Mouse (Mus musculus) brown adipose tissue, adult 24 weeks (tissue): ENCODE measurements around the gene Gpr4. TPM values are rescaled to one million over a fixed set of nuclear protein-coding genes. Genes with fewer than 3 reads are reported as not detected.

Experiments
- H3K27ac ChIP-seq: fragments of 200-500 bp; replicated peaks from 2 replicates; pipeline ENCODE4 v1.5.1; 2012; ENCODE audit warnings: low read depth, mild to moderate bottlenecking, low read length
- H3K4me1 ChIP-seq: fragments of 200-500 bp; 2 replicates; pipeline ENCODE4 v1.6.1; 2012; ENCODE audit warnings: low read length, mixed read lengths; ENCODE audit not compliant: control insufficient read depth, insufficient read depth, insufficient read length
- H3K4me3 ChIP-seq: fragments of 200-500 bp; 2 replicates; pipeline ENCODE4 v1.5.1; 2012; ENCODE audit warnings: low read depth, mild to moderate bottlenecking, low read length, moderate library complexity; ENCODE audit not compliant: insufficient read depth
- polyA plus RNA-seq: library from polyadenylated mRNA; stranded (reverse); fragments of >200 nt; gene quantifications from 2 replicates; pipeline ENCODE4 v1.2.4, GENCODE M21; 2012; ENCODE audit not compliant: missing spikeins, insufficient read depth, insufficient read length

Gene Gpr4
- polyA plus RNA-seq, 1 experiment = 3.8 TPM

- H3K4me1 ChIP-seq = peaks cover 10% of the 10 kb centered on the region
- peak overlapping the region; percentile 99 for H3K27ac ChIP-seq
- peak overlapping the region; percentile 97 for H3K4me3 ChIP-seq
Observed at GRCm38 (mm10) chr7:19272173-19272764, 59.9 kb downstream of the Gpr4 start.

Other genes starting within 250 kb of the Gpr4 start
- gene Nanos2, start 225.1 kb upstream of the Gpr4 start, polyA plus RNA-seq = not detected in 2 replicates
- 2.7 and 6.0 TPM in 2 replicates for gene Mypop, start 221.3 kb upstream of the Gpr4 start, polyA plus RNA-seq
- 7.9 and 11.4 TPM in 2 replicates for gene Irf2bp1, start 208.5 kb upstream of the Gpr4 start, polyA plus RNA-seq
- not detected in 2 replicates for gene Foxa3, start 189.0 kb upstream of the Gpr4 start, polyA plus RNA-seq
- gene Sympk, start 188.2 kb upstream of the Gpr4 start, polyA plus RNA-seq = 28.1 and 42.9 TPM in 2 replicates
- not detected in 2 replicates for gene Rsph6a, start 157.8 kb upstream of the Gpr4 start, polyA plus RNA-seq
- gene Dmwd, start 136.3 kb upstream of the Gpr4 start, polyA plus RNA-seq = 9.6 and 12.0 TPM in 2 replicates
- 50.7 and 72.5 TPM in 2 replicates for gene Dmpk, start 128.7 kb upstream of the Gpr4 start, polyA plus RNA-seq
- 6.2 and 7.1 TPM in 2 replicates for gene Six5, start 117.9 kb upstream of the Gpr4 start, polyA plus RNA-seq
- gene Gm4969, start 94.2 kb upstream of the Gpr4 start, polyA plus RNA-seq = not detected in 2 replicates
- 1.7 and 3.3 TPM in 2 replicates for gene Fbxo46, start 92.7 kb upstream of the Gpr4 start, polyA plus RNA-seq
- gene Qpctl, start 63.2 kb upstream of the Gpr4 start, polyA plus RNA-seq = 7.5 and 9.1 TPM in 2 replicates
- 30.3 and 42.2 TPM in 2 replicates for gene Snrpd2, start 62.8 kb upstream of the Gpr4 start, polyA plus RNA-seq
- 0.44 TPM in 1 of 2 replicates, not detected in the other for gene Gipr, start 46.4 kb upstream of the Gpr4 start, polyA plus RNA-seq
- gene Eml2, start 36.1 kb upstream of the Gpr4 start, polyA plus RNA-seq = 7.7 and 9.2 TPM in 2 replicates
- 28.9 and 29.2 TPM in 2 replicates for gene Opa3, start 15.8 kb downstream of the Gpr4 start, polyA plus RNA-seq
- 13.4 and 19.2 TPM in 2 replicates for gene Vasp, start 59.3 kb downstream of the Gpr4 start, polyA plus RNA-seq
- gene Ppm1n, start 67.5 kb downstream of the Gpr4 start, polyA plus RNA-seq = not detected in 2 replicates
- 14.9 and 16.6 TPM in 2 replicates for gene Rtn2, start 70.1 kb downstream of the Gpr4 start, polyA plus RNA-seq
- 2.7 and 48.0 TPM in 2 replicates for gene Fosb, start 97.5 kb downstream of the Gpr4 start, polyA plus RNA-seq
- 32.6 and 38.4 TPM in 2 replicates for gene Ercc1, start 132.2 kb downstream of the Gpr4 start, polyA plus RNA-seq
- gene Cd3eap, start 146.9 kb downstream of the Gpr4 start, polyA plus RNA-seq = 3.3 and 5.5 TPM in 2 replicates
- gene Ppp1r13l, start 147.2 kb downstream of the Gpr4 start, polyA plus RNA-seq = 1.7 and 4.1 TPM in 2 replicates
- 4.4 and 6.4 TPM in 2 replicates for gene Ercc2, start 169.5 kb downstream of the Gpr4 start, polyA plus RNA-seq
- gene Klc3, start 191.6 kb downstream of the Gpr4 start, polyA plus RNA-seq = not detected in 2 replicates
- 328 and 404 TPM in 2 replicates for gene Ckm, start 192.2 kb downstream of the Gpr4 start, polyA plus RNA-seq
- gene Mark4, start 246.3 kb downstream of the Gpr4 start, polyA plus RNA-seq = 9.8 and 10.9 TPM in 2 replicates